Mouse (Mus musculus) CD4-positive, CD25-positive, alpha-beta regulatory T cell, adult 4 months (primary cell): ENCODE measurements around the gene Bid. TPM values are rescaled to one million over a fixed set of nuclear protein-coding genes. Genes with fewer than 3 reads are reported as not detected.

Experiments
- ATAC-seq: one replicate; pipeline ENCODE4 v1.8.0; 2017
- polyA plus RNA-seq, 2 experiments: library from polyadenylated mRNA; unstranded; fragments of 100-300 nt; shearing (Covaris generic); gene quantifications; one replicate each; pipeline ENCODE4 v1.2.1; 2017

Bid gene
- polyA plus RNA-seq: 10 to 100 TPM; 51.9 to 73.2 TPM

DNA sequence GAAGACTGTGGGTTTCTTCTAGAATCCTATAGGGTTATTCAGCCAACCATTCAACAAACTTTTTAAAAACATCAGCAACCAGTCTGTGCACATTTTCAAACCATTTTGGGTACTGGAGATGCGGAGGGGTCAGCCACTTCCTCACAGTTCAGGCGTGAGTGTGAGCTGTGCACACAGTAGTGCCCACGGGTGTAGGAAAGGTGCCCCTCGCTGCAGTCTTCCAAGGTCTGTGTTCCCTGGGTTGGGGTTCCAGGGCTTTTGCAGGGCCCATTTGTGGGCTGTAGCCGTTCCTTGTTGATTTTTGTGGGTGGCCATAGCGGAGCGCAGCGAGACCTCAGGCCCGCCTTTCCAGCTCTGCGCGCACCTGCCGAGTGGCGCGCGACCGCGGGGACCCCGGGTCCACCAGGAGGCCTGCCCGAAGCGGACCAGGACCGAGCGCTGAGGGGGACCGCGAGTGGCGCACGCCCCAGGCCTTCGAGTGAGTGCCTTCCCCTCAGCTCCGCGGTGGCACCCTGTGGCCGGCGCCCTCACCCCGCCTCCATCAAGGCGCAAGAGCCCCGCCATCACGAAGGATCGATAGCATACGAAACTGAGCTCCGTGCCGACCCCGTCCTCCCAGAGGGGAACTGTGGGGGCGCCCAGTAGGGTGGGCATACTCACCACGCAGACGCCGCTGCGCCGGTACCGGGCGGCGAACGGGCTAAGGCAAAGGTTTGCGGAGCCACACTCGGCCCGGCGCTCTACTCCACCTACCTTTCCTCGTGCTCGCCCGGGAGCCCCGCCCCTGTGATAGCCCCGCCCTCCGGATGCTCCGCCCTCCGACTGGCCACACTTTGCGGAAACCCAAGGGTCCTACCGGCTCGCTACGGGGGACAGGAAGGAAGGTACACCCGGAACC lies at the start of gene Bid:
Gene Bid (minus strand): TSS at position 780 of the 898 bp plus-strand sequence.
- ATAC-seq: peak; percentile 85

DNA sequence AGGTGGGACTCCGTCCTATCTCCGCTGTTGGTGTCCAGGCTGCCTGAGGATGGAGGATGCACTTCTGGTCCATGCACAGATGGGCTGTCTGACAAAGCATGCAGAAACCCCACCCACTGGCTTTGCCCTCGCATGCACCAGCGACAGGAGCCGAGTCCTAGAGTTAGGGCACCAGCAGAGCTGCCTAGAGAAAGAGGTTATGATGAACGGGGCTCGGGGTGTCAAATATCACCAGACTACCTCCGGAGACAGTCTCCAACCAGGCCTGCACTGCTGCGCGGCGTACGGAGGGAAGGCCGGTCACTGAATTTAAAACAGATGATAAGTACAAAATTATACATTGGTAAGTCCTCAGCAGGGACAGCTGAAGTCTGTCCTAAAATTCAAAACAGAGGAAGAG lies 49.2 kb upstream of the Bid start:
- ATAC-seq: no peak

DNA sequence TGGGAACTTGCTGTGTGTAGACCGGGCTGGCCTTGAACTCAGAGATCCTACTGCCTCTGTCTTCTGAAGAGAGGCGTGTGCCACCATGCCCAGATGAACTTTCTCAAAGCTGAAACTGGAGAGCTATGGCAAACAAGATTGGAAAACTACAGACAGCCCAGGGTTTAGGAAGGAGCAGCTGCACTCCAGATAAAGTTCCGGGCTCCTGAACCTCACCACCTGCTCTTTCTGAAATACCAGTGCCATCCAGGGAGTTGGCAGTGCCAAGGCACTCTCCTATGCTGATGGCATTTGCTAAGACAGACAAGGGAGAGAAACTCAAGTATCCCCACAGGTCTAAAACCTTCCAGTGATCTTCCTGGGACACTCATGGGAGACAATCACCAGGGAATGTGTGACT lies 47.5 kb upstream of the Bid start:
- no peak for ATAC-seq

DNA sequence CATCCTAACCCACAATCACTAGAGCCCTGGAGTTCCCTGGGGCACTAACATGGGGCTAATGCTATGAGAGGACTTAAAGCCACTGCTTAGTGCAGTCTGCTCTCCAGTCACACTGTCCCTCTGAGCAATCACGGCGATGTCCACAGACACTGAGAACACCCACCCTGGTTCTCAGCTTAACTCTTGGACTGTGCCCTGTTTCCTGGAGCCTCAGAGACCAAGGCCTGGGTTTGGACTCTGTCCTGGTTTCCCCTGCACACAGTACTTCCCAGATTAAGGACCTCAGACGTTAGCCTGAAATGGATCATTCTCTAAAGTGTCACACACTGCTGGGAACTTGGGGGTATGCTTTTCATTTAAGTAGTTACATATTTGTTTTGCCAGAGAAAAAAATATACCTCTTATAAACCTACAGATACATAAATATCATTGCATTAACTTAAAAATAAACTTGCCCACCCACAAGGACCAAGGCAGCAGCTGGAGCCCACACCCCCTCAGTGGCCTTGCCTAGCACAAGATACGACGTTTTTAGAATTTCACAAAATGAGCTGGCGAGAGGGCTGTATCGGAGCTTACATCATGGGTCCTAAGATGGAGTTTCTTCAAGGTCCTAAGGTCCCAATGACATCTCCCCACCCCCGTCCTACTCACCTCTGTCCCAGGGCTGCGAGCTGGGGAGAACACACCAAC lies 43.8 kb upstream of the Bid start:
- no peak for ATAC-seq

DNA sequence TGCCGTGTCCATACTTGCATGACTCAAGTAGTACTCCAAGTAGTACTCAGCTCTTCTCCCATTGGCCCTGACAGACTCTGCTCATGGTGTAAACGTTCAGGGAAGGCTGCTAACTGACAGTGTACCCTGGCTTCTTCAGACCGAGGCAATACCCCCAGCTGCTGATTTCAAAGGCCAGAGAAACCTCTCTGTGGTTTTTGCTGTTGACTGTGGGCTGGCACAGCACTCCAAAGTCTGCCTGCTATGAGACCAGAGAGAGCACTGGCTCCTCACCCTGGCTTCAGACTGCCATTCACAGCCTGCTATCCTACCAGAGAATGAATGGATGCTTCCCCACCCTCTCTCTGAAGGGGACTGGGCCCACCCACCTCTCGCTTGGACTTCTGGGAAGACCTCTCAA lies 40.7 kb upstream of the Bid start:
- ATAC-seq: no peak

DNA sequence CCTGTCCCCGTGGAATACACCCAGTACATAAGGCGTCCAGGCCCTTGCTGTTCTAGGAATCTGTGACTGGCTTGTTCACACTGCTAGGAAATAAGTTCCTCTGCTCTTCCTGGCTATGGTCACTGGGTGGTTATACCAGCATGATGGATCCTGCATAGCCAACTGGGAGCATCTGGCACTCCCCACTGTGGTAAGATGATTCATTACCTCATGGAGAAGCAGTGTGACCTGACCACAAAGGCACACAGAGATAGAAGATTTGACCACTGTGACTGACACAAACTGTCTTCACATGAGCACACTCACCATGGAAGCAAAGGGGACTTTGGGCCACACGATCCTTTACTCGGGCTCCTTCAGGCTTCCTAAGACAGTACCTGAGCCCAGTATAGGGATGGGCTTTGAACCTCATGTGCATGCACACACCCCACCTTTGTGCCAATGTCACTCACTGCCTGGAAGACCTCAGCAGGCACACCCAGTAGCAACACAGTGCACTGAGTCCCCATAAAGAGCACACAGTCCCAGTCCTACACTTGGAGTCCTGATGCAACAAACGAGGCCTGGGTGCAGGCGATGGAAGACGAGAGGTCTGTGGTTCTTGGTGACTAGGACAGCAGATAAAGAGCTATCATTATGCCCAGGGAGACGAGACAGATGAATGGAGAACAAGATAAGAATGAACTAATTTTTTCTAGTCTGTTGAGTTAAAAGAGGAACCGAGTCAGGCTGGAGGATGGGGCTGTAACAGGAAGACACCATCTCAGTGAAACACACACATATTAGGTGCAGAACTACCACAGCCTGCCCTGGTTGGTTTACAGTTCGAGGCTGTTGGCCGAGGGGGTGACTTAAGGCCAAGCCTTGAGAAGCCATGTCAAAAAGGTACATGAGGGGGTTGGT lies 39.9 kb upstream of the Bid start:
- ATAC-seq: no peak

DNA sequence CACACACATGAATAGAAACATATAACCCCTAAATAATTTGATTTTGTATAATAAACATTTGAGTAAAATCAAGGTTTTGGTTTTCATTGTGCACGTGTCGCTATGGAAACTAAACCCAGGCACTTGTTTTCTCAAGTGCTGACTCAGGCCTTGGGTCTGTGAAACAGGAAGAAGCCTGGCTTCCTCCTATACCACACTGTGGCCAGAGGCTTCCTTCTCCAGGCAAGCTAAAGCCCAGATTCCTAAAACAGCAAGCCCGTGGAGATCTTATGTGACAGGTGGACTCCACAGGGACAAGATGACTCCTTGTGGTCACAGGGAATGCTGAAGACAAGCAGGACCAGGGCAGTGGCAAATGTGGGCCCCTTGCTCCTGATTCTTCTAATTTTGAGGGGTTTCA lies 38.6 kb upstream of the Bid start:
- ATAC-seq: peak; percentile 97

DNA sequence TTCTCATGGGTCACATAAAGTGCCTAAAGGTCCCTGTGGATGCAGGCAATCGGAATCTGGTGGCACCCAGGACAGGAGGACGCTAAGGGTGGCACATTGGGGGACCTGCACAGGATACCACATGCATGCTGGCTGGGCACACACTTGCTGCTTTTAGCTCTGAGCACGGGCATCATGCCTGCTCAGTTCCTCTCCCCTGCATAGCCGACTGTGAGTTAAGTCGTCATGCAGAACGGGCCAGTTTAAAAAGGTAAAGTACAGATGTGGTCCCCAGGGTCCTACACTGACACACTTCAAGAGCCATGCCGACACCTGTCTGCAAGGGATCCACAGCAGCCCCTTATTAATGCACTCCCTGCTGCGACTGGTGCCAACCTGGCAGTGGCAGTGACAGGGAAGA lies 37.6 kb upstream of the Bid start:
- ATAC-seq: no peak

DNA sequence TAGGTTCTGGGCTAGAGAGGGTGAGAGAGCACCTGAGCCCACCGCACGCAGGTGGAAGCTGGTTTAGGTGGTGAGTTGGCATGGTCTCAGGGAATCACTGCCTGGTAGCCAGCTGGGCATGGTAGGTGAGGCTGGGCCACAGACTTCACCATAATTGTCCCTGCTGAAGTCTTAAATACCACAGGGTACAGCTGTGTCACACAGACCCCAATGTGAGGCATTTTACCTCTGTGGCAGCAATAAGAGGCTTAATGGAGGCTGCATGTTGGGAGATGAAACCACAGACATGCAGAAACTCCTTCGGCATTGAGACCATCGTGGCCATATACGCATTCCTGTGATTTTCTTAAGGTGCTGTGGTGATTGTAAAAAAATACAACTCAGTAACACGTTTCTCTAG lies 35.8 kb upstream of the Bid start:
- ATAC-seq: no peak

DNA sequence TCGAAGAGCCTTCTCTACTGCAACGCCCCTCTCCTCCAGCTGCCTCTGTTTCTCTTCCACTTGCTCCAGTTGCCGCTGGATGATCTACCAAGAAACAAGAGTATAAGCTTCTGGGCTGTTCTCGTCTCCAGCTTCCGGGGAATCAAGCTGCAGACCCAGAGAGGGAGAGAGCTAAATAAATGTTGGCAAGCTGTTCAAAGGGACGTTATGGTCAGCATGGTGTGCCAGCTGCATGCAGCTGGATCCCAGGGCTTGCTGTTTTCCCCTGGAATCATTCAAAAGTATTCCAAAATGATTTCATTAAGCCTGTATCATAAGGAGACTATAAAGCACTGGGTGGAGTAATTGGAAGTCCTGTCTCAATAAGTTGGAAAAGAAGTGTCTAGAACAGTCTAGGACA lies 34.7 kb upstream of the Bid start:
- no peak for ATAC-seq

DNA sequence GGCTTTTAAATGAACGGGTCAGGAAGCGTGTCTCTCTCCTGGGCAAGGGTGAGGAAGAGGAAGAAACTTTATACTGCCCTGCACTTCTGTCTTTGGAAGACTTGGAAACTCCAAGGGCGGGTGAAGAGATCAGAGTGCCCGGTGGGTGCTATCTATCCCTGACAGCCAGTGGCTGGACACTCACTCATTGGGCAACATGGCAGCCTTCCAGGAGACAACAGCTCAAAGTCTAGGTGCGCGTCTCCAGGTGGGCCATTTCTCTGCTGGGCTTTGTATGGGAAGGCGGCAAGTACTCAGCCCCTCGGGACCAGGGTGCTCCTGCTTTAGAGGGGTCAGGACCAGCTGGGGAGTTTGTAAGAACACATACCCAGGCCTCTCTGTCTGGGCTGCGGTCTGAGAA lies 28.9 kb upstream of the Bid start:
- no peak for ATAC-seq

DNA sequence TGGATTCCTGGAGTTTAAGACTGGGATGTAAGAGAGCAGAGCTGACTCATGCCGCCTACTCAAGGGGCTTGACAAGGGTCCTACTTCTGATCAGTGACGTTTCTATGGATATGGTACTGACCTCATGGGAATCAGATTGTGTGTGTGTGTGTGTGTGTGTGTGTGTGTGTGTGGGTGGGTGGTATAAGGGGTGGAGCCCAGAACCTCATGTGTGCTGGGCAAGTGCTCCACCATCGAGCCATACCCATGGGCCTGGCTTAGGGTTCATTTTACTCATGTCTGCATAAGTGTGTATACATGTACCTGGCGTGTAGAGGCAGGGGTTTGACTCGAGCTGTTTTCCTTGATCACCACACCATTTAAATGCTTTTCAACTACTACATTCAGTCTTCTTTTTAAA lies 27.3 kb upstream of the Bid start:
- ATAC-seq: no peak

DNA sequence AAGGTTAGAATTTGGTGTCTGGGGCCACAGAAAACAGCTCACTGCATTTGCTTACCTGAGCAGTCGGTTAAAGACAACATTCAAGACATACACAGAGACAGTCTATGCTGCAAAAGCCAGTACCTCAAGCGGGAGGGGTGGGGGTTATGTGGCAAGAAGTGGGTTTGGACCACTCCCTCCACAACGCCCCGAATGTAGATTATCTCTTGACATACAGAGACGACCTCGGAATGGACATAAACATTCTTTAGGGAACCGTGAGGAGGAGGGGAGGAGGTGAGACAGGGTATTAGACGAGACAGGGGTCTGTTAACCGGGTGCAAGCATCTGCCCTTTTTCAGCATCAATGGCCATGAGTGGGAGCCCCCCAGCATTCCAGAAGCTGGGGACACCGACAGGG lies 26.9 kb upstream of the Bid start:
- ATAC-seq: no peak

DNA sequence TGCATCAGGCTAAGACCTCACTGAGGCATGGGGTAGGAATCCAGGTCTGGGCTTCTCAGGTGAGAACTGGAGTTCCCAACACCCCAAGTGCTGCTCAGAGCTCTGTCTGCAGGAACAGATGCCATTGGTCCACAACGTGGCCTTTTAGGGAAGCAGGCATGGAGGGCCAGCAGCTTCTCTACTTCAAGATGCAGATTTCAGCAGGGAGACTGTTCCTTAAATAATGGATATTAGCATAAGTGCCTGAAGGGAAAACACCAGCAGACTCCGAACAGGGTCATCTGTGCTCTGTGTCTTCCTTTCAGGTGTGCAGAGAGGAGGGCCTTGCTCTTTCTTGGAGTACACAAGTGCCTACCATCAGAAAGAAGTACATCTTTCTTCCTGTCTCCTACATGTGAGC lies 26.4 kb upstream of the Bid start:
- ATAC-seq: no peak

DNA sequence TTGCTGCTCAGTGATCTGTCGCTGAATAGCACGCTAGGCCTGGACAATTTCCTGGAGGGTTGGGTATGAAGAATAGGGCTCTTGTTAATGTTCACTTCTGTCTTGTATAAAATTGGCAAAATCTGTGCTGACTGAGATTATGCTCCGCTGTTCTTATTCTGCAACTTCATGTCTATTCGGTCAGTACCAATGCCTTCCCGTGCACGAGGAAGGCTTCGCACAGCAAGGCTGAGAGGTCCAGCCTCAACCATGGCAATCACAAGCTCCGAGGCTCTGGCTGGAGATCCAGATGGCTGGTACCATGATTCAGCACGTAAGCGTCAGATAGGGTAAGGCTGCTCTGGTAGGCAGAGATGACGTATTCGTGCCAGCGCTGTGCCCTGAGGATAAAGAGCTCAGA lies 24.9 kb upstream of the Bid start:
- ATAC-seq: no peak

DNA sequence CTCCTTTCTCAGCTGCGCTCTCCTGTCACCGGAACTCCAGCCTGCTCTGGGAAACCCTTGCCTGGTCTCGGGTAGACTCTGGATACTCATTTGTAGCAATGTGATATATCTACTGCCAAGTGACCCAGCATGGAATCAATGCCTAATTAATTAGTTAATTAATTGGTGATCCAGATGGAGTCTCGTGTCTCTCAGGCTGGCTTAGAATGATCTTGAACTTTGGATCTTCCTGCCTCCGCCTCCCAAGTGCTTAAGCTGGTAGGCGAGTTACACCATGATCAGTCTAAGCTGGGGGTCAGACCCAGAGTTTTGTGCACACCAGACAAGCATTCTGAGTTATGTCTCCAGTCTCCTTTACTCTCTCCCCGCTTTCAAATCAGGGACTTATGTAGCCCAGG lies 24.4 kb upstream of the Bid start:
- no peak for ATAC-seq

DNA sequence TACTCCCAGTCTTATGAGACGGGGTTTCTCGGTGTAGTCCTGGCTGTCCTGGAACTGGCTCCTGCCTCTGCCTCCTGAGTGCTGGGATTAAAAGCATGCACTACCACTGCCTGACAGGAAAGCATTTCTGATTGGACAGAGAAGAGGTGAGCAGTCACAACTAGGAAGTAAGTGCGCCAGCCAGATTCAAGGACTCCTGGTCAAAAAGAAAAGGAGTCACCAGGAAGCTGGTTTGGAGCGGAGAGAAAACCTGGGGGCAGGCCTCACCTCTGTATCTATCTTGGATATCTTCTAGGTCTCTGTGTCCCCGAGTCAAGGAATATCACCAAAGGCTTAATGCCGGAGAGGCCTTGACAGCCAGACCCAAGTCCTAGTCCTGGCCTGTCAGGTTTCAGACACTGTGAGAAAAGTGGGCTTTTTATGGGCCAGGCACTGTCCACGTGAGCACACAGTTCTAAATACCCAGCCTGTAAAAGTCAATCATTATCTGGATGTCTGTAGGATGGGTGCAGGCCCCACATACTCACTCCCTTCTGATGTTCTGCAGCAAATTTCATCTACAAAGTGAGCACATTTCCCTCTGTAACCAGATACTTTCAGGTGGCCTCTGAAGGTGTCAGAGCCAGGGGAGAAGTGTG lies 23.9 kb upstream of the Bid start:
- ATAC-seq: no peak

DNA sequence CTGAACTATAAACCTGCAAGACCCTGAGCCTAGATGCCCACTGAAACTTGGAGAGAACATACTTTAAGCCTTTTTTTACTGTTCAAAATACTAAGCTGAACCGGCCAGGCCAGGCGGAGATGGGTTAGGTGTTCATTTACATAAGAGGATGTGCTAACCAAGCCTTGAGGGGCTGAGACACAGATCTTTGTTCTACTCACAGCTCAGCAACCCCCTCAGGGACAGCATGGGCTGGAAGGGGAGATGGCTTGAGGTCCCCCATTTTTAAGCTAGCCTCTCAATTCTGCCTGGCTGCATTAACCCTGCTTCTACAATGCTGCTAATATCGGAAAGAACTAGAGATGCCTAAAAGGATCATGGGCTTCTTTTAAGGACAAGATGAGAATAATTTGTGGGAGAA lies 23.1 kb upstream of the Bid start:
- no peak for ATAC-seq

DNA sequence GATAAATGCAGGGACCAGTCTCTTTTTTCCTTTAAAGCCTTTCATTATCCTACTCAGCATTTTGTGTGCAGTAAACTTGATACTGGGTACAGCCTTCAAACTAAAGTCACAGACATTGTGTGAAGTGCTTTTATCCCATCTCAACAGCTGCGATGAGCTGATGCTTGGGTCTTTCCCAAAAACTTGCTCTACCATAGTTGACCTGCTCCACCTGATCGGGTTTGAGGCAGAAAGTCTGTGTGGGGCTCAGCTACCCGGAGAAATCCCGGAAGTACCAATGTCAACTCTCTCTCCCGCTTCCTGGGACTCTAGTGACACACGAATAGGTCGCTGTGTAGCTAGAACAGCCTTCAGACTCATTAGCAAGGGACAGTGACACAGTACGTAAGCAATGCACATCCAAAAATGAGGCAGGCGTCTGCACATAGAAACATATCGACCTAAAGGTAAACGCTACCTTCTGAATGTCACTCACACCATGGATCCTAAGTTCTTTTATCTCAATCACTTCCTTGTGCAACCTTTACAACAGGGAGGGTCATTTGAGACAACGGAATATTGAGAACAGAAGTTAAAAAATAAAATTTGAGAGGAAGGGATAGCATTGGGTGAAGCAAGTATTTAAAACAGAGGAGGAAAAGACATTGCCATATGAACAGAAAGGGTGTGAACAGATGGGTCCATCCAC lies 22.3 kb upstream of the Bid start:
- ATAC-seq: no peak

DNA sequence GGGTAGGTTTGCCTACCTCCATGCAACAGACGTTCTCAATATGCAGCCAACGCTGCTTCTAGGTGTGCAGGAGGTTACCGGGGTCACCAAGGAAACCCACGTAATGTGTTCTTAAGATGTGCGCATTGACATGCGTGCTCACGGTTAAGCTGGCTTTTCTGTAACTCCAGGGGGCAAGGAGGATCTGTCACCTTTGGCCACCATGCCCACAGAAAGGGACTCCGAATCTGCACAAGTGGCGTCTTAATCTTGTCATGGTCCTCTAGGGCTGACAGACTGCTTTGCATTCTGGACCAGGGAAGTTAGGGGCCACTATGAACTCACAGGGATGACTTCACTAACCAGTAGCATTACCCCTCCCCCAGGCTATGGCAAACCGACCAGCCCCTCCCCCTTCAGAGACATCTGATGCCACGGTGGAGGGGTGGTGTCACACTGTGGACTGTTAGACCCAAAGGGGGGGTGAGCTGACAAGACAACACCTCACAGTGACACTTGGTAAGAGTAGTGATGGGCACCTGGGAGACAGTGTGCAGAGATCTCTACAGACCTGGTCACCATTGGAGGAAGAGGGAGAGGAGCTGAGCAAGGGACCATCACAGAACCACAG lies 21.5 kb upstream of the Bid start:
- no peak for ATAC-seq

DNA sequence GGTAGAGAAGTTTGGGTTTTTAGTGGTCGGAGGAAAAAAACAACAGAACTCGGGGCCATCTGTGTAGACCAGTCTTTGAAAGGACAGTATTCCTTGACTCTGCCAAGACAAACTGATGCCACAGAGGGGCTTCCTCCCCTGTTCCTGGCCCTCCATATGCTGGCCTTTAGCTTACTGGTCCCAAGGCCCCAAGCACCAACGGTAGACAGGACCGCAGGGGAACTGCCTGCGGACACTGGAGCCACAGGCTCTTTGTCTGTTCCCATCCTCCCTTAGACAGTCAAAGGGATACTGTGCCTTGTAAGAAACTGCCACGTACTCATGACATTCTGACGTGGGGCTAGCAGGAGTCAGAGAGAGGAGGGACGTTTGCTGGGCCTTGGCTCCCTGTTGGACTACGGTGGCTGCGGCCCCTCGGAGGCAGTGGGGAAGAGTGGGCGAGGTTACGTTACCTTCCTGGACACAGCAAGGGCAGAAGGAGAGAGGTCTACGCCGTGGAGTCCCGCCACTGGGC lies 20.5 kb upstream of the Bid start:
- ATAC-seq: no peak
